Mouse (Mus musculus) cerebellum, adult 8-10 months (tissue): Measurements from ENCODE around the gene Arv1.

Source experiments
- DNase-seq: peaks from one replicate; pipeline ENCODE4 v3.0.0; 2022

Gene Arv1

GRCm38 (mm10) chr8:124732828-124733227, 10.9 kb downstream of the Arv1 start:
- no peak for DNase-seq

DNA sequence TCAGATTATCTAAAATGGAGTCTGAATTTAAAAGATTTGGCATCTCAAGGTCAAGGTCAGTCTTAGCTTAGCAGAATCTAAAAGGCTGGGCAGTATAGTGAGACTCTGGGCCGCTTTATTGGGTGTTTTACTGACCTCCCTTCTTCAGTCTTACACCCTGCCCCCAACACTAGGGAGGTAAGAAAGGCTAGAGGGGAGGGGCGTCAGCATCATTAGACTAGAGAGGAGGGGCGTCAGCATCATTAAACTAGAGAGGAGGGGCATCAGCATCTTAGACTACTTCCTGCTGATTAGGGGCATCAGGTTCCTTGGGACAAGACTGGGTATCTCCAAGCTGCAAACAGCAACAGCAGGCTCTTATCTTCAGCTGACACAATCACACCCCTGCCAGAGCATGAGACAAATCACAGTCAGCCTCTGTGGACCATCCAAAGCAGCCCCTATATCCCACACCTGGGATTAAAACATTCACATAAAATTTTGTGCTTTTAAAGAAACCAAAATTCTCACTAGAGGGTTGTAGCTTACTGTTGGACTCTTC, 13.5 kb downstream of the Arv1 start:
- DNase-seq, result no peak

- peak; percentile 47 for DNase-seq
Observed at GRCm38 (mm10) chr8:124739268-124739667, 17.3 kb downstream of the Arv1 start.

GRCm38 (mm10) chr8:124746661-124747060, 24.7 kb downstream of the Arv1 start:
- no peak for DNase-seq

- no peak for DNase-seq
Observed at GRCm38 (mm10) chr8:124751191-124751590, 29.3 kb downstream of the Arv1 start.

- DNase-seq, result no peak
Observed at GRCm38 (mm10) chr8:124751709-124752173, 29.8 kb downstream of the Arv1 start, which contains the start of gene Fam89a. TSS of gene Fam89a (minus strand) at chr8:124751832.

GRCm38 (mm10) chr8:124752325-124752862, 30.5 kb downstream of the Arv1 start:
- DNase-seq, result no peak

DNA sequence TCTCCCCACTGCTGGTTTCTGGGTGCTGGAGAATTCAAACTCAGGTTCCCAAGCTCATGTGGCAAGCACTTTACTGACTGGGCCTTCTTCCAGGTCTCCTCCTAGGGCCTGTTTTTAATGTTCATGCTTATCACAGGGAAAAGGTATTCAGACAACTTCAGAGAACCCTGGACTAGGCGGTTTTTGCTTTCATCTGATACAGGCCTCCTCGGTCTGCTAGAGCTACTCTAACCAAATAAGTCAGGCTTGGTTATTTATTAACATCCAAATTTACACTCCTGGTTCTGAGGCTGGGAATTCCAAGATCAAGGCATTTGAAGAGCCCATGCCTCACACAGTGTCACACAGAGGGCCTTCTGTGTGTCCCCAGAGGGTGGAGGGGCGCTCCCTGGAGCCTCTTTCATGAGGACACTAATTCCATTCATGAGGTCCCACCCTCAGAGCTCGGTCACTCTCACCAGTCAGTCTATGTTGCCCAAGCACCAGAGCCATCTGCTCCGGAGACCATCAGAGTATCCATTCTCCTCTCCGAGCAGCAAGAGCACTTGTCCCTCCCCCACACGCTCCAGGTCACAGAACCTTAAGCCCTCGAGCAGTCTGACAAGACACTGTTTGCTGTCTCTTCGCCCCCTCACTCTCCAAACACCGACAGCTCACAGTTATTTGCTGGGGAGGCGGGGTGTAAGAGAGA, 32.3 kb downstream of the Arv1 start:
- DNase-seq, result no peak

DNA sequence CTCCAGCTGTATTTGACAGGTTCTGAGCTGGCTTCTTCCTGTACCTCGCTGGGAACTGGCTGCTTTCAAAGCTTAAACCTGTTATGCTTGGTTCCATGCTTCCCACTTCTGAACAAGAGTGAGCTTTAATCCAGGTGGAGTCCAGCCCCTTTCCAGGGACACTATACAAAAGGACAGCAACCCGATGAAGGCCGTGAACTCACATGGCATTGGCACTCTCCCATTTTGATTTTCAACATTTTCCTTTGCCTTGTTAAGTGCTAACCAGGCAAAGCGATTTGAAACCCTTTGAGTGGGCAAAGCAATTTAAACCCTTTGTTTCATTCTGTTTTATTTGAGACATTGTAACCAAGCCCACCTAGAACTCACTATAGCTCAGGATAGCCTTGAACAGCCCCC, 32.9 kb downstream of the Arv1 start:
- no peak for DNase-seq

DNA sequence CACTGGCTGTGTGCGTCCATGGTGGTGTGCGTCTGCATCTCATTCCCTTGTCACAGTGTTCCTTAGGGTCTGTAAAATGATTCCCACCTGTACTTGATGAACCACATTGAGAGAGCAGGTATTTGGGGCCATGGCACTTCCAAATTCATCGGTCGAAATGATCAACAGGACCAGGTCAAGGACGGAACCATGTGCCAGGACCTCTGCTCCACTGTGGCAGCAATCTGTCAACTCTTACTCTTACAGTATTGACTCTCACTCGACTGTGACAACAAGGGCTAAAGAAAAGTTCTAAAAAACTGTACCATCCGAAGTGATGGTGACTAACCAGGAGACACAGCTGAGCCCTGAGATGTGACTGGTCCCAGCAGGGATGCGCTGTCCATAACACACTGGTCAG, 33.5 kb downstream of the Arv1 start:
- DNase-seq, result no peak

GRCm38 (mm10) chr8:124756153-124756552, 34.2 kb downstream of the Arv1 start:
- DNase-seq, result no peak

DNA sequence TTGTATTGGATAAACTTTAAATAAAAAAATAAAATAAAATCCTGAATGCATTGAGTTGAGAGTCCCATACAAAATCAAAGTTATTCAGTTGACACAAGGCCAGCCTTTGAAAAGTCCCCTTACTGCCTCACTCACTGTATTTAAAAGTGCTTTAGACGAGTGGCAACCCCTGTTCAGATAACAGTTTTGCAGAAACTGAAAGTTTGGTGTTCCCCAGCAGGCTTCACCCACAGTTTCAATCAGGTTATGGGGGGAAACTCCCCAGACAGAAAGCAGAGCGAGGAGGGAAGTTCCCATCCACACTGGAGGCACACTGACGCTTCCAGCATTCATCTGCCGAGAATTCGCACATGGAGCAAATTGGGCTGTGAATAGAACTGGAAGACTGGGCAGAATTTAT, 34.7 kb downstream of the Arv1 start:
- DNase-seq, result no peak

GRCm38 (mm10) chr8:124758544-124758943, 36.6 kb downstream of the Arv1 start:
- DNase-seq, result no peak

GRCm38 (mm10) chr8:124763061-124763460, 41.1 kb downstream of the Arv1 start:
- DNase-seq, result no peak

GRCm38 (mm10) chr8:124772389-124772788, 50.5 kb downstream of the Arv1 start:
- no peak for DNase-seq

GRCm38 (mm10) chr8:124775695-124776094, 53.8 kb downstream of the Arv1 start:
- peak; percentile 82 for DNase-seq

GRCm38 (mm10) chr8:124780236-124780635, 58.3 kb downstream of the Arv1 start:
- DNase-seq, result peak; percentile 60

DNA sequence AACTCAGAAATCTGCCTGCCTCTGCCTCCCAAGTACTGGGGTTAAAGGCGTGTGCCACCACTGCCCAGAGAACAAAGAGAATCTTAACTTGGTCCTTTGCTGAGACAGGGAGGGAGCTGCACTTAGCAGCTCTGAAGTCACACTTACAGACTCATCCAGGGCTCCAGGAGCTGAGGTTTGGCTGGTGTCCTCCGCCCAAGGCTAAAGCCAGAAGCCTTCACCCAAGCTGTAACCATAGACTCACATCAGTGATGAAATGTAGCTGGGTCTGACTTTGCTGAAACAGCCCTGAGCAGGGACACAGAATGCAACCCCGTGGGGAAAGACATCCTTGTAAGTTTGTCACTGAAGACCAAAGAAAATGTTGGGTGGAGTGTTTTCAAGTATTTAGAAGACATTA, 60.5 kb downstream of the Arv1 start:
- no peak for DNase-seq

DNA sequence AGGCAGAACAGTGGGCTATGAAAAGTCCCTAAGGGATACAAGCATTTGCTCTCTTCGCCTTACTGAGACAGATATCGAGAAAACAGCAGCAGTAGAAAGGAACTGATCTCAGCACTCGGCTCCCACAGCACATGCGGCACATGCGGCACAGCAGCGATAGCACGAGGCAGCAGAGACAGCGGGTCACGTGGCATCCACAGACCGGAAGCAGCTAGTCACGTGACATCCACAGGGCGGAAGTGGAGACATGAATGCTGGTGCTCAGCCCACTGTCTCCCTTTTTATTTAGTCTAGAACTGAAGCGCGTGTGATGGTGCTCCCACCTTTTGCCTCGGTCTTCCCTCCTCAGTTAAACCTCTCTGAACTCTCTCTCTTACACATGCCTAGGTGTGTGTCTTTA, 61.3 kb downstream of the Arv1 start:
- DNase-seq, result no peak
